13 mouse cellular contexts compared by ENCODE assay signal in genomic region chr2:94748161-94748711, GRCm38 (mm10).
A peak's percentile ranks its signal among the peaks of the same experiment; 100 is the strongest.
DNase-seq lines count a peak whose midpoint lies in the region; ATAC-seq lines count a peak whose summit lies in the region.
"Had no signal": no experiment of that assay in that cellular context is flagged by ENCODE, and none has a peak within 500 bp of the region (broad histone marks: within the 10 kb centered on the region; RNA-seq: fewer than 3 reads in every experiment).

No protein-coding gene starts in this region.

- H3K27ac ChIP-seq in forebrain, embryonic 11.5 days (ENCODE audit: low read depth, low read length): no peak overlapping the region
- H3K27ac ChIP-seq: hindbrain, embryonic 10.5 days; liver, embryonic 12.5 days had no signal

- H3K36me3 ChIP-seq in forebrain, embryonic 11.5 days (ENCODE audit: control insufficient read depth, insufficient read depth, low read length): no peaks in the 10 kb centered on the region
- H3K36me3 ChIP-seq: hindbrain, embryonic 10.5 days; liver, embryonic 12.5 days had no signal

- no peak for ATAC-seq in forebrain, embryonic 11.5 days (replicated peaks; ENCODE audit: low FRiP score)
- ATAC-seq: liver, embryonic 12.5 days had no signal

- peak; percentile 58 for DNase-seq in Muller cell, postnatal 12 days (ENCODE audit: inconsistent ontology term)
- peak; percentile 8 for DNase-seq in cerebellum, adult 11 months
- DNase-seq in frontal cortex, postnatal 25 days (ENCODE audit: low spot score in 2 of 2): peak; percentile 4 to 10
- peak; percentile 31 for DNase-seq in left cerebral cortex, postnatal 10 days (ENCODE audit: extremely low spot score in 1 of 2, low spot score in 2 of 2)
- DNase-seq in adrenal gland, adult 18-20 months (ENCODE audit: low spot score in 2 of 2): no peak
- DNase-seq in heart, postnatal 4 days: no peak
- DNase-seq in heart, postnatal 25 days (ENCODE audit: low spot score): no peak
- no peak for DNase-seq in forebrain, embryonic 11.5 days (ENCODE audit: low spot score)
- DNase-seq: kidney, postnatal 14 days; retina, postnatal 1 day had no signal

- H3K4me2 ChIP-seq in forebrain, embryonic 11.5 days (ENCODE audit: low read depth, low read length, severe bottlenecking): no peak overlapping the region
- H3K4me2 ChIP-seq: liver, embryonic 12.5 days had no signal

- no peaks in the 10 kb centered on the region for H3K9me3 ChIP-seq in forebrain, embryonic 11.5 days (ENCODE audit: control insufficient read depth, low read length)
- H3K9me3 ChIP-seq: hindbrain, embryonic 10.5 days had no signal

- 92% methylated on average over 3 of the region's 3 CpGs for WGBS in forebrain, embryonic 11.5 days

- no peaks in the 10 kb centered on the region for H3K27me3 ChIP-seq in forebrain, embryonic 11.5 days (ENCODE audit: control insufficient read depth, insufficient read depth, low read length)
- H3K27me3 ChIP-seq: CH12.LX; liver, embryonic 12.5 days had no signal

- intact Hi-C loops in left cerebral cortex, postnatal 10 days (cut with DNase I): no loop called here
- intact Hi-C loops in heart, postnatal 25 days (cut with DNase I): no loop called here

- H3K9ac ChIP-seq in forebrain, embryonic 11.5 days (ENCODE audit: low read length): no peak overlapping the region
- H3K9ac ChIP-seq: liver, embryonic 12.5 days had no signal

- H3K4me3 ChIP-seq in forebrain, embryonic 11.5 days (ENCODE audit: low read depth, low read length): no peak overlapping the region
- H3K4me3 ChIP-seq: hindbrain, embryonic 10.5 days; liver, embryonic 12.5 days had no signal

- no peaks in the 10 kb centered on the region for H3K4me1 ChIP-seq in forebrain, embryonic 11.5 days (replicated peaks; ENCODE audit: control insufficient read depth, insufficient read depth, low read length)
- H3K4me1 ChIP-seq: hindbrain, embryonic 10.5 days; liver, embryonic 12.5 days had no signal

Comparison
In these comparisons a context has a peak if more than half of its experiments do, and no peak if none do; other contexts are left out.
1. DNase-seq: peak in Muller cell, postnatal 12 days (single experiment), cerebellum, adult 11 months (single experiment), frontal cortex, postnatal 25 days (2 of 2) and left cerebral cortex, postnatal 10 days (2 of 2); none in adrenal gland, adult 18-20 months (0 of 2), heart, postnatal 4 days (single experiment), heart, postnatal 25 days (single experiment) and forebrain, embryonic 11.5 days (single experiment).